Mouse (Mus musculus) retina, postnatal 7 days (tissue): ENCODE data around the gene Rfx8.

Source experiments
- DNase-seq: peaks from one replicate; pipeline ENCODE4 v3.0.0-alpha.2; 2012; ENCODE audit warnings: low read depth, low spot score

The Rfx8 gene

GRCm38 (mm10) chr1:39648584-39648983, 72.2 kb downstream of the Rfx8 start:
- DNase-seq: no peak

- DNase-seq: no peak
Measured at GRCm38 (mm10) chr1:39645905-39646759, 74.7 kb downstream of the Rfx8 start.

- no peak for DNase-seq
Measured at GRCm38 (mm10) chr1:39644333-39644732, 76.5 kb downstream of the Rfx8 start.

GRCm38 (mm10) chr1:39641667-39642066, 79.1 kb downstream of the Rfx8 start:
- DNase-seq: no peak

- no peak for DNase-seq
Measured at GRCm38 (mm10) chr1:39637139-39637538, 83.7 kb downstream of the Rfx8 start.

GRCm38 (mm10) chr1:39636660-39637059, 84.1 kb downstream of the Rfx8 start:
- no peak for DNase-seq

GRCm38 (mm10) chr1:39636196-39636595, 84.6 kb downstream of the Rfx8 start:
- no peak for DNase-seq

GRCm38 (mm10) chr1:39628606-39629005, 92.2 kb downstream of the Rfx8 start:
- DNase-seq: no peak

- no peak for DNase-seq
Measured at GRCm38 (mm10) chr1:39625491-39625890, 95.3 kb downstream of the Rfx8 start.

GRCm38 (mm10) chr1:39623729-39624128, 97.1 kb downstream of the Rfx8 start:
- DNase-seq: no peak

GRCm38 (mm10) chr1:39623106-39623505, 97.7 kb downstream of the Rfx8 start:
- DNase-seq: no peak

GRCm38 (mm10) chr1:39618524-39618923, 102.3 kb downstream of the Rfx8 start:
- no peak for DNase-seq

- no peak for DNase-seq
Measured at GRCm38 (mm10) chr1:39615526-39615925, 105.3 kb downstream of the Rfx8 start.
